Mouse (Mus musculus): ENCODE measurements at regions not wholly inside any gene's neighbourhood (a gene's known extent, or its start where the extent isn't known, plus 50 kb on each side); places are given as distances from the start of the nearest gene placed in this dataset.

- TF ChIP-seq CTCF (IDR thresholded peaks at IDR 0.05; ENCODE audit: borderline replicate concordance, insufficient read depth, low read length) (no peak), POLR2A (IDR thresholded peaks at IDR 0.05; ENCODE audit: low read depth, low read length) (no peak)
These were observed 318.7 kb downstream of the Matn1 start for GRCm38 (mm10) chr4:131262909-131263308.

Data from embryonic fibroblast, embryonic 13.5 days (primary cell).